In the genomic region with DNA sequence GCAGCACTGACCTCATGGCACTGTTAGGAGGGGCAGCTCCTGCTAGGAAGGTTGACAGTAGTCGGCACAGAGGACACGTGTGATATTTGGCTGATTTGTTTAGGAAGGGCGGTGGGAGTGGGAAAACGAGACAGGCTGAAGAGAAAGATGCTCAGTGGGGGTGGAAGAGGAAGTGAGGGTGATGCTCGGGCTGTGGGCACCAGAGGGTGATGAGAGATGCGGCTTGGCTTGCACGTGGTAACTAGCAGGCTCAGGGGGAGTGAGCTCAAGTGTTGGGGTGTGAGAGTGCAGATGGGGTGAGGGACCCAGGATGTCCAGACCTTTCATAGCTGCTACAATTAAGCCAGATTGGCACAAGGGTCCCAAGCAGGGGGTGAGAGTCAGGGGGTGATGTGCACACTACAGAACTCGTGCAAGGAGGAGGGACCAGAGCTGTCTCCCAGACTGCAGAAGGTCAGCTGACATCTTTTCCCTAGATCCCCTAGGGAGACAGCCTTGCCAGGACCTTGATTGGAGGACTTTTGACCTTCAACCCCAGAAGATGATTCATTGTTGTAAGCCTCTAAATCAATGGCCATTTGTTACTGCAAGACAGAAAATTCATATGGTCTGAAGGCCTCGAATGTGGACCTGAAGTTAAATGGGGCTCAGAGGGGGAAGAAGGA, we compare ENCODE assay signal across 24 mouse cellular contexts. TPM values are rescaled to one million over a fixed set of nuclear protein-coding genes. Genes with fewer than 3 reads are reported as not detected.
DNase-seq lines count a peak whose midpoint lies in the region; ATAC-seq and TF ChIP-seq lines count a peak whose summit lies in the region.
"Had no signal": no experiment of that assay in that cellular context is flagged by ENCODE, and none has a peak within 500 bp of the region (broad histone marks: within the 10 kb centered on the region; RNA-seq: fewer than 3 reads in every experiment).

No protein-coding gene starts in this region.

- no peak for TF ChIP-seq EP300 in lung, postnatal 0 days (IDR thresholded peaks at IDR 0.05)

- no peaks in the 10 kb centered on the region for H3K36me3 ChIP-seq in lung, postnatal 0 days (ENCODE audit: insufficient read depth, low read length)
- no peaks in the 10 kb centered on the region for H3K36me3 ChIP-seq in megakaryocyte, embryonic 14.5 days (replicated peaks; ENCODE audit: low read length)
- H3K36me3 ChIP-seq: embryonic facial prominence, embryonic 10.5 days; forebrain, embryonic 12.5 days; neural tube, embryonic 13.5 days had no signal

- 15% methylated on average over 9 of the region's 9 CpGs for WGBS in lung, postnatal 0 days

- H3K4me2 ChIP-seq in lung, postnatal 0 days (replicated peaks; ENCODE audit: low read depth, low read length), result no peak overlapping the region
- H3K4me2 ChIP-seq: forebrain, embryonic 12.5 days; liver, embryonic 11.5 days; midbrain, embryonic 11.5 days; neural tube, embryonic 13.5 days had no signal

- H3K27ac ChIP-seq in lung, postnatal 0 days (ENCODE audit: low read length), result no peak overlapping the region
- H3K27ac ChIP-seq: embryonic facial prominence, embryonic 10.5 days; forebrain, embryonic 12.5 days; layer of hippocampus, adult 2 months; neural tube, embryonic 13.5 days had no signal

- ATAC-seq in lung, postnatal 0 days, result peak; percentile 26; the same call in 1 of the 2 replicates
- ATAC-seq: intestine, postnatal 0 days had no signal

- H3K4me1 ChIP-seq in lung, postnatal 0 days (ENCODE audit: insufficient read depth, low read depth, low read length), result no peaks in the 10 kb centered on the region
- H3K4me1 ChIP-seq in megakaryocyte, embryonic 14.5 days, result peaks cover 8% of the 10 kb centered on the region; the same call in 1 of the 2 replicates
- H3K4me1 ChIP-seq: embryonic facial prominence, embryonic 10.5 days; forebrain, embryonic 12.5 days; neural tube, embryonic 13.5 days had no signal

- no peak overlapping the region for H3K4me3 ChIP-seq in lung, postnatal 0 days (ENCODE audit: low read depth, low read length)
- H3K4me3 ChIP-seq in megakaryocyte, embryonic 14.5 days (replicated peaks), result peak overlapping the region; percentile 5
- H3K4me3 ChIP-seq: embryonic facial prominence, embryonic 10.5 days; forebrain, embryonic 12.5 days; layer of hippocampus, adult 2 months; neural tube, embryonic 13.5 days had no signal

- DNase-seq in adrenal gland, adult (ENCODE audit: inconsistent age in 2 of 2, low spot score in 1 of 2), result peak; percentile 62 to 90
- DNase-seq in adrenal gland, postnatal 4 days (ENCODE audit: low spot score in 2 of 2), result no peak
- no peak for DNase-seq in lung, postnatal 0 days (ENCODE audit: low spot score)
- no peak for DNase-seq in lung, postnatal 10 days
- DNase-seq in adrenal gland, postnatal 25 days, result peak; percentile 38
- no peak for DNase-seq in ovary, adult 18-20 months (ENCODE audit: low spot score)
- no peak for DNase-seq in kidney, postnatal 25 days
- DNase-seq: cerebellum, adult 8-10 months; gastrocnemius, postnatal 25 days; layer of hippocampus, postnatal 36 days; lung, adult 18-20 months; lung, postnatal 36 days; thymus, postnatal 14 days had no signal

- no peak overlapping the region for H3K9ac ChIP-seq in lung, postnatal 0 days (replicated peaks; ENCODE audit: low read depth)
- H3K9ac ChIP-seq: forebrain, embryonic 12.5 days; neural tube, embryonic 13.5 days had no signal

- H3K27me3 ChIP-seq in lung, postnatal 0 days (replicated peaks; ENCODE audit: insufficient read depth, low read length), result no peaks in the 10 kb centered on the region
- peaks cover 97% of the 10 kb centered on the region for H3K27me3 ChIP-seq in megakaryocyte, embryonic 14.5 days (replicated peaks)

- no peak for TF ChIP-seq CTCF in lung, postnatal 0 days (IDR thresholded peaks at IDR 0.05)

- H3K9me3 ChIP-seq in lung, postnatal 0 days (ENCODE audit: low read length), result no peaks in the 10 kb centered on the region
- no peaks in the 10 kb centered on the region for H3K9me3 ChIP-seq in megakaryocyte, embryonic 14.5 days
- H3K9me3 ChIP-seq: embryonic facial prominence, embryonic 10.5 days; forebrain, embryonic 12.5 days; neural tube, embryonic 13.5 days had no signal

RNA-seq across cellular contexts. Expression of gene Adra1d, which starts 9.2 kb away (rescaled TPM):
- total RNA-seq in adrenal gland, postnatal 4 days (2021), result 10 to 100 TPM; 14.3 to 17.1 TPM
- polyA plus RNA-seq in lung, postnatal 0 days (2015; fragmentation: Nextera tagmentation; extraction: Ambion mirVana), result 1.6 and 2.4 TPM in 2 replicates
- 19.2 and 36.8 TPM in 2 replicates for total RNA-seq in adrenal gland, postnatal 25 days (2021)
- not detected in 2 replicates for polyA plus RNA-seq in megakaryocyte, embryonic 14.5 days (2012; ENCODE audit: insufficient read depth, low replicate concordance)
- total RNA-seq: MEL; monocyte, adult 5-6 weeks had no signal
- polyA plus RNA-seq: embryonic facial prominence, embryonic 10.5 days; forebrain, embryonic 12.5 days; limb, embryonic 11.5 days had no signal

Comparison
In these comparisons a context has a peak if more than half of its experiments do, and no peak if none do; other contexts are left out.
1. DNase-seq: peak in adrenal gland, adult (2 of 2) and adrenal gland, postnatal 25 days (single experiment); none in adrenal gland, postnatal 4 days (0 of 2), lung, postnatal 0 days (single experiment), lung, postnatal 10 days (single experiment), ovary, adult 18-20 months (single experiment) and kidney, postnatal 25 days (0 of 2).